Mouse (Mus musculus): Measurements from ENCODE around the gene Anxa10. TPM values are rescaled to one million over a fixed set of nuclear protein-coding genes. Genes with fewer than 3 reads are reported as not detected.

Gene Anxa10
- not detected in 2 replicates for polyA plus RNA-seq (2014; fragmentation: Nextera tagmentation; extraction: Ambion mirVana)

DNA sequence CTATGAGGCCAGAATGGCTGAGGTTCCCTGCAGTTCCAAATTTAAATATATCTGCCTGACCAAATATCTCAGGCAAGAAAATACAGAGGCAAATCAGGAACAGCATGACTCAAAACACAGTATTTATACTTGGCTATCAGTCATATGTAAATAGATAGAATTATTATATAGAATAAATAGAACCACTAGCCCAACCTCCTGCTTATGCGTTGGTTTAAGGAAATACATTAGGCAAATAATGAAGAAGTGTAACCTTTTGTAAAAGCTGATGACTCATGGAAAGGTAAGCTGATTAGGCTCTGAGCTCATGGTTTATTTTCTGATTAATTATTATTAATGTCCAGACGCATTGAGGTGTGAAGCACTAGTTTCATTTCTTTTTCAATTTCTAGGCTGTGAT, at the start of gene Anxa10:
Gene Anxa10, minus strand, starts transcription at position 53 of the 400 bp plus-strand sequence.
- no peaks in the 10 kb centered on the region for H3K9me3 ChIP-seq (ENCODE audit: control insufficient read depth, low read length)
- ATAC-seq (ENCODE audit: insufficient number of reproducible peaks, low FRiP score, low TSS enrichment, low read depth) (no peak), DNase-seq (ENCODE audit: low spot score) (no peak)
- no peak within 1 kb of the TSS for H3K27ac ChIP-seq (replicated peaks; ENCODE audit: low read depth, low read length)
- no peaks in the 10 kb centered on the region for H3K4me1 ChIP-seq (ENCODE audit: control insufficient read depth, insufficient read depth, low read length)
- H3K4me2 ChIP-seq (ENCODE audit: low read depth, severe bottlenecking) = no peak within 1 kb of the TSS
- WGBS = 89% methylated on average over 2 of the region's 2 CpGs
- H3K9ac ChIP-seq (ENCODE audit: low read length) = no peak within 1 kb of the TSS
- no peaks in the 10 kb centered on the region for H3K27me3 ChIP-seq (ENCODE audit: control insufficient read depth, insufficient read depth, low read length)
- H3K4me3 ChIP-seq (ENCODE audit: low read depth, low read length) = no peak within 1 kb of the TSS
- H3K36me3 ChIP-seq (ENCODE audit: control insufficient read depth, insufficient read depth, low read length) = no peaks in the 10 kb centered on the region

DNA sequence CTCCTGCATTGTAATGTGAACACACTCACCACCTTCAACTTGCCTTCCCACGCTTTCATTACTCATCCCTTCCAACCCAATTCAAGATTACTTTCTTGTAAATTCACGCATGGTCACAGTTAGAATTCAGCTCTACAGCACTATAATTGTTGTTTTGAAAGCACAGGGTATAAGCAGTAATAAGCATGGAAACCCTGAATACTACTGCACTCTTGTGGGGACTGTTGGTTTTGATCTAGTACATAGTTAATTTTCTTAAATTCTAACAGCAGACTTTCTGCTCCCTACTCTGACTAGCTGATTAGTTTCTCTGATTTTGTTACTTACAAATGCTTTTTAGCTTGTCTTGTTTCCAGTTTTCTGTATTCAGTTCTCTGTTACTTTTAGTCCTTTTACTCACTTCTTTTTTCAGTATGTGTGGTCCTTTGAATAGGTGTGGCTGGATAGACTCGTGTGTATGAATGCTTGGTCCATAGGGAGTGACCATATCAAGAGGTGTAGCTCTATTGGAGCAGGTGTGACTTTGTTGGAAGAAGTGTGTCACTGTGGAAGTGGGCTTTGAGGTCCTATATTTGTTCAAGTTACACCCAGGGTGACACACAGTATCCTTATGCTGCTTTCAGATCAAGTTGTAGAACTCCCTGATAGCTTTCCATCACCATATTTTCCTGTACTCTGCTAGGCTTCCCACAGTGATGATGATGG, 9.9 kb upstream of the Anxa10 start:
- Histone ChIP-seq H3K4me1 (ENCODE audit: control insufficient read depth, insufficient read depth, low read length) (no peaks in the 10 kb centered on the region), H3K4me2 (ENCODE audit: low read depth, severe bottlenecking) (no peak overlapping the region), H3K9ac (ENCODE audit: low read length) (no peak overlapping the region), H3K9me3 (ENCODE audit: control insufficient read depth, low read length) (no peaks in the 10 kb centered on the region), H3K4me3 (ENCODE audit: low read depth, low read length) (no peak overlapping the region), H3K36me3 (ENCODE audit: control insufficient read depth, insufficient read depth, low read length) (no peaks in the 10 kb centered on the region), H3K27ac (replicated peaks; ENCODE audit: low read depth, low read length) (no peak overlapping the region), H3K27me3 (ENCODE audit: control insufficient read depth, insufficient read depth, low read length) (no peaks in the 10 kb centered on the region)
- WGBS = 77% methylated on average over 3 of the region's 3 CpGs
- ATAC-seq (ENCODE audit: insufficient number of reproducible peaks, low FRiP score, low TSS enrichment, low read depth) (no peak), DNase-seq (ENCODE audit: low spot score) (no peak)

DNA sequence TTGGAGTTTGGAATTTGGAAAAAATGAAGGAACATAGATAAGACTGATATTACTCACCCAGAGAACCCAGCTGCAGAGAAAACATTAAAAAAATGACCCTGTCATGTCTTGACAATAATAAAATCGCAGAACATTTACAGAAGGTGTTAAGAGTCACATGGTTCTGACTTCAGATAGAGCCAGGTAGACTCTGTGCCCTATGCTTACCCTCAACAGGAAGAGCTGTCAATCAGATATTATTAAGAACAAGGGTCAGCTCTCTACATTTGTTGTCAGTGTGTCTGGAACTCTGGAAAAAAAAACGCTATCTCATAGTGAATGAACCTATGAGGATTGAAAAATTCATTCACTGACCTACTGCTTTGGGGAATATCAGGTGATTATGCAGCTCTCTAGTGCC, 25.7 kb downstream of the Anxa10 start:
- H3K4me3 ChIP-seq (ENCODE audit: low read depth, low read length) = no peak overlapping the region
- no peaks in the 10 kb centered on the region for H3K36me3 ChIP-seq (ENCODE audit: control insufficient read depth, insufficient read depth, low read length)
- no peak for ATAC-seq (ENCODE audit: insufficient number of reproducible peaks, low FRiP score, low TSS enrichment, low read depth)
- H3K27ac ChIP-seq (replicated peaks; ENCODE audit: low read depth, low read length) = no peak overlapping the region
- no peak for DNase-seq (ENCODE audit: low spot score)
- H3K4me2 ChIP-seq (ENCODE audit: low read depth, severe bottlenecking) = no peak overlapping the region
- no peaks in the 10 kb centered on the region for H3K9me3 ChIP-seq (ENCODE audit: control insufficient read depth, low read length)
- WGBS = 87% methylated on average over 2 of the region's 2 CpGs
- no peaks in the 10 kb centered on the region for H3K4me1 ChIP-seq (ENCODE audit: control insufficient read depth, insufficient read depth, low read length)
- H3K9ac ChIP-seq (ENCODE audit: low read length) = no peak overlapping the region
- H3K27me3 ChIP-seq (ENCODE audit: control insufficient read depth, insufficient read depth, low read length) = no peaks in the 10 kb centered on the region

DNA sequence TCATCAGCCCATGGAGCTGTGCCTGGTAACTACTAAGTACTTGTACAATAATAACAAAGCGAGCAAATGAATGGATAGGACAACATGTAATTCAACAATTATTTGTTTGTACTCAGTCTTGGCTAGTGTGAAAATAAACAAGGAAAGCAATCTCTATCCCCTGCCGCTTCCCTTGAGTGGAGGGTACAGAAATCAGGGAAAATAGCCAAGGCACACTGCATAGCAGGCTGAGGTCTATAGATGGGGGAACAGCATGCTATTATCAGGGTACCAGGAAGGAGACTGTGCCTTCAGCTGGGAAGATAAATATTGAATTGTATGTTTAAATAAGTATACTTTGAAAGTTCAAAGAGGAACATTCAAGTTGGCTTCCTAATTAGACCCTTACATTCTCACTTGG, 41.1 kb downstream of the Anxa10 start:
- Histone ChIP-seq H3K4me2 (ENCODE audit: low read depth, severe bottlenecking) (no peak overlapping the region), H3K27me3 (ENCODE audit: control insufficient read depth, insufficient read depth, low read length) (no peaks in the 10 kb centered on the region), H3K9me3 (ENCODE audit: control insufficient read depth, low read length) (no peaks in the 10 kb centered on the region), H3K9ac (ENCODE audit: low read length) (no peak overlapping the region), H3K4me1 (ENCODE audit: control insufficient read depth, insufficient read depth, low read length) (no peaks in the 10 kb centered on the region), H3K36me3 (ENCODE audit: control insufficient read depth, insufficient read depth, low read length) (no peaks in the 10 kb centered on the region), H3K4me3 (ENCODE audit: low read depth, low read length) (no peak overlapping the region), H3K27ac (replicated peaks; ENCODE audit: low read depth, low read length) (no peak overlapping the region)
- no peak for ATAC-seq (ENCODE audit: insufficient number of reproducible peaks, low FRiP score, low TSS enrichment, low read depth)
- no peak for DNase-seq (ENCODE audit: low spot score)
- WGBS = 91% methylated on average over 2 of the region's 2 CpGs

DNA sequence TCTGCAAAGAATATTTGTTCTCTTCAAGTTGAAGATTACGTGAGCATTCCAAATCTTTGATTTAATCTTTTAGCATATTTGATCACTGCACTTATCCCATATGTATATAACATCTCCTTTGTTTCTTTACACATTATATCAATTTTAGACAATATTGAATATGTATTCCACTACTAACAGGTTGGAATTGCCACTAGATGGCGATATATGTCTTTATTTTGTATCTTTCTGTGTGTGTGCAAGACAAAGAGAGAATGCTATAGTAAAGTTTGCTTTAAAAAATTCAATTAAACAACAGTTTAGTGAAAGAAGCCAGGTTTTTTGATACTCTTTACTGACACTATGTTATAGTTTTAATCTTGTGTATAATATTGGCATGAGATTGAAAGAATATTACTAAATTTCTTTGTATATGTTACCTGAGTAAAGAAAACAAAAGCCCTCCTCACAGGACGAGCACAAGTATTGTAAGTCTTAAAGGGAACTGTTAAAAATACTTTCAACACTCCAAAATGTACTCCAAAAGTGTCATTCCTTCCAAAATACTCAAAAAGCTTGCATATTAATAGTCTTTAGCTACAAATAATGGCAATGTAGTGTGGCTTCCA, 42.7 kb downstream of the Anxa10 start:
- ATAC-seq (ENCODE audit: insufficient number of reproducible peaks, low FRiP score, low TSS enrichment, low read depth) (no peak), DNase-seq (ENCODE audit: low spot score) (no peak)
- Histone ChIP-seq H3K9me3 (ENCODE audit: control insufficient read depth, low read length) (no peaks in the 10 kb centered on the region), H3K27me3 (ENCODE audit: control insufficient read depth, insufficient read depth, low read length) (no peaks in the 10 kb centered on the region), H3K36me3 (ENCODE audit: control insufficient read depth, insufficient read depth, low read length) (no peaks in the 10 kb centered on the region), H3K4me2 (ENCODE audit: low read depth, severe bottlenecking) (no peak overlapping the region), H3K9ac (ENCODE audit: low read length) (no peak overlapping the region), H3K27ac (replicated peaks; ENCODE audit: low read depth, low read length) (no peak overlapping the region), H3K4me1 (ENCODE audit: control insufficient read depth, insufficient read depth, low read length) (no peaks in the 10 kb centered on the region), H3K4me3 (ENCODE audit: low read depth, low read length) (no peak overlapping the region)
- WGBS = 57% methylated on average over 3 of the region's 3 CpGs

DNA sequence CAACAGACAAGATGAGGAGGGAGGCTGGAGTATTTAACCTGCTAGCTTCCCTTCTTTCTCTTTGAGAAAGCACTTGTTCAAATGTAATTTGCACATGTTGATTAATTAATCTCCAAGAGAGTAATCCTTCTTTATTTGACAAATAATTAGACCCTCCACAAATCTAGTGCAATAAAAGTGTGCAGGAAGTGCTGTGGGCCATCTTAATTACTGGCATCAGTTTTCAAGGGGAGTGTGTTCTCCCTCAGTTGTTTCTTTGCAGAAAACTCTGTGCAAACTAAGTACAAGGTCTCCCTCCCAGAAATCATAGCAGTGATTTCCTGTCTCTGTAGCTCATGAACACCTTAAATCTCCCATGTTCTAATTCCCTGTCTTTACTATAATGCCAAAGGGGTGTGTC, 54.6 kb downstream of the Anxa10 start:
- Histone ChIP-seq H3K36me3 (ENCODE audit: control insufficient read depth, insufficient read depth, low read length) (no peaks in the 10 kb centered on the region), H3K9ac (ENCODE audit: low read length) (no peak overlapping the region), H3K27ac (replicated peaks; ENCODE audit: low read depth, low read length) (no peak overlapping the region), H3K27me3 (ENCODE audit: control insufficient read depth, insufficient read depth, low read length) (no peaks in the 10 kb centered on the region), H3K4me1 (ENCODE audit: control insufficient read depth, insufficient read depth, low read length) (no peaks in the 10 kb centered on the region), H3K9me3 (ENCODE audit: control insufficient read depth, low read length) (no peaks in the 10 kb centered on the region), H3K4me2 (ENCODE audit: low read depth, severe bottlenecking) (no peak overlapping the region), H3K4me3 (ENCODE audit: low read depth, low read length) (no peak overlapping the region)
- ATAC-seq (ENCODE audit: insufficient number of reproducible peaks, low FRiP score, low TSS enrichment, low read depth) (no peak), DNase-seq (ENCODE audit: low spot score) (no peak)

DNA sequence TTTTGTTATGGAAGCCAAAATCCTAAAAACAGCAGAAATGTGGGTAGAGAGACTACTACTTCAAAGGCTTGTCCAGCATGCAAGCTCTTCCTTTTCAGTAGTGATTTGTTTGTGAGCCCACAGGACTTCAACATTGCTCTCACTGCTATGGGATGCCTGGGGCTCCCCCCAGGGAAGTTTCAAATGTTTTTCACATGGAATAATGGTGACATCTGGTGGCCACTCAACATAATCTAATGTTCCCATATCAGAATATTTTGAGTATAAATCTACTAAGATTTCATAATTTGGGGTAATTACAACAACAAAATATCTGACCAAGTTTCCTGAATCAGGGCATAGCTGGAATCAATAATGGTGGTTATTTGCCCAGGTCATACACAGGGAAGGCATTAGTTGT, 62.6 kb downstream of the Anxa10 start:
- H3K36me3 ChIP-seq (ENCODE audit: control insufficient read depth, insufficient read depth, low read length) = no peaks in the 10 kb centered on the region
- no peak overlapping the region for H3K27ac ChIP-seq (replicated peaks; ENCODE audit: low read depth, low read length)
- H3K4me1 ChIP-seq (ENCODE audit: control insufficient read depth, insufficient read depth, low read length) = no peaks in the 10 kb centered on the region
- DNase-seq (ENCODE audit: low spot score) (no peak), ATAC-seq (ENCODE audit: insufficient number of reproducible peaks, low FRiP score, low TSS enrichment, low read depth) (no peak)
- no peak overlapping the region for H3K4me2 ChIP-seq (ENCODE audit: low read depth, severe bottlenecking)
- no peak overlapping the region for H3K9ac ChIP-seq (ENCODE audit: low read length)
- no peak overlapping the region for H3K4me3 ChIP-seq (ENCODE audit: low read depth, low read length)
- H3K27me3 ChIP-seq (ENCODE audit: control insufficient read depth, insufficient read depth, low read length) = no peaks in the 10 kb centered on the region
- H3K9me3 ChIP-seq (ENCODE audit: control insufficient read depth, low read length) = no peaks in the 10 kb centered on the region

DNA sequence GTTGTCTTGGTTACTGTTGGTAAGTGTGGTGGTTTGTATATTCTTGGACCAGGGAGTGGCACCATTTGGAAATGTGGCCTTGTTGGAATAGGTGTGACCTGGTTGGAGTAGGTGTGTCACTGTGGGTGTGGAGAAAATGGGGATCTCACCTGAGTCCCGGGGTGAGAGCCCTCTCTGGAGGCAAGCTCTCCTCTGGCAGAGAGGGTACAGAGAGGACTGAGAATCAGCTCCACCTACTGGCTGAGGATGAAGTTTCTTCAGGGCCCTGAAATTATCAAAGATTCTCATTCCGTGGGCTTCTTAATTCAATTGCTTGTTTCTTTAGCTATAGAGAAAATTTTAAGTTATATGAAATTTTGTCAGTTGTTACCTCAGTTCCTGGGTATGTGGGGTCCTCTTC, 76.1 kb downstream of the Anxa10 start:
- no peaks in the 10 kb centered on the region for H3K36me3 ChIP-seq (ENCODE audit: control insufficient read depth, insufficient read depth, low read length)
- DNase-seq (ENCODE audit: low spot score) (no peak), ATAC-seq (ENCODE audit: insufficient number of reproducible peaks, low FRiP score, low TSS enrichment, low read depth) (no peak)
- H3K4me2 ChIP-seq (ENCODE audit: low read depth, severe bottlenecking) = no peak overlapping the region
- H3K9me3 ChIP-seq (ENCODE audit: control insufficient read depth, low read length) = no peaks in the 10 kb centered on the region
- H3K9ac ChIP-seq (ENCODE audit: low read length) = no peak overlapping the region
- no peaks in the 10 kb centered on the region for H3K4me1 ChIP-seq (ENCODE audit: control insufficient read depth, insufficient read depth, low read length)
- WGBS = 41% methylated on average over 2 of the region's 2 CpGs
- no peak overlapping the region for H3K4me3 ChIP-seq (ENCODE audit: low read depth, low read length)
- H3K27me3 ChIP-seq (ENCODE audit: control insufficient read depth, insufficient read depth, low read length) = no peaks in the 10 kb centered on the region
- H3K27ac ChIP-seq (replicated peaks; ENCODE audit: low read depth, low read length) = no peak overlapping the region

DNA sequence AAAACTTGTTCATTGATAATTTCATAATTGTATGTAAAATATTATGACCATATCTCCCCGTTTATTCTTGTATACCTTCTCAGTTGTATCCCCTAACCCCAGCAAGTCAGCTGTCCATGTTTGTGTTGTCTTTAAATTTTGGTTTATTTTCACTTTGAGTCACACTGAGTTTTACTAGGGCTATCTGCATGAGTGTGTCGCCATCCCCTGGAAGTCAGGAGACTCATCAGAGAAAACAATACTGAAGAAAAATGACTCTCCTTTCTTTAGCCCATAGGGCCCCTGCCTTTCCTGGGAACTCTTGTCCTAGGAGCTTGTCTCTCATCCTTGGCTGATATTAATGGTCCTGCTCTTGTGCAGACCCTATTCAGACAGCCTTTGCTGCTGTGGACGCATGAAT, 88.6 kb downstream of the Anxa10 start:
- Histone ChIP-seq H3K9ac (ENCODE audit: low read length) (no peak overlapping the region), H3K27me3 (ENCODE audit: control insufficient read depth, insufficient read depth, low read length) (no peaks in the 10 kb centered on the region), H3K4me2 (ENCODE audit: low read depth, severe bottlenecking) (no peak overlapping the region), H3K4me1 (ENCODE audit: control insufficient read depth, insufficient read depth, low read length) (no peaks in the 10 kb centered on the region), H3K36me3 (ENCODE audit: control insufficient read depth, insufficient read depth, low read length) (no peaks in the 10 kb centered on the region), H3K4me3 (ENCODE audit: low read depth, low read length) (no peak overlapping the region), H3K9me3 (ENCODE audit: control insufficient read depth, low read length) (no peaks in the 10 kb centered on the region), H3K27ac (replicated peaks; ENCODE audit: low read depth, low read length) (no peak overlapping the region)
- ATAC-seq (ENCODE audit: insufficient number of reproducible peaks, low FRiP score, low TSS enrichment, low read depth) (no peak), DNase-seq (ENCODE audit: low spot score) (no peak)
- 71% methylated on average over 3 of the region's 3 CpGs for WGBS

Measured in limb, embryonic 11.5 days (tissue).